Mouse (Mus musculus) bone marrow, adult 2 months (tissue): ENCODE results near the gene Diras1. TPM values are rescaled to one million over a fixed set of nuclear protein-coding genes. Genes with fewer than 3 reads are reported as not detected.

Experiments
- H3K27ac ChIP-seq: fragments of 200-500 bp; 2 replicates; pipeline ENCODE4 v1.5.1; 2012; ENCODE audit warnings: low read depth, mild to moderate bottlenecking, control low read depth, inconsistent platforms, low read length; ENCODE audit not compliant: control insufficient read depth, poor library complexity, insufficient read depth
- H3K4me1 ChIP-seq: fragments of 200-500 bp; 2 replicates; pipeline ENCODE4 v1.6.1; 2011; ENCODE audit warnings: low read length; ENCODE audit not compliant: control insufficient read depth, insufficient read depth
- H3K4me3 ChIP-seq: fragments of 200-500 bp; replicated peaks from 2 replicates; pipeline ENCODE3; 2011; ENCODE audit warnings: mild to moderate bottlenecking, low read depth, low read length, control low read depth; ENCODE audit not compliant: control insufficient read depth
- CTCF ChIP-seq: fragments of 200-500 bp; IDR thresholded peaks from 2 replicates; pipeline ENCODE4 v1.5.1; 2011; ENCODE audit warnings: low read length, control low read depth; ENCODE audit not compliant: control insufficient read depth, insufficient read depth
- POLR2A ChIP-seq: fragments of 200-500 bp; IDR thresholded peaks from 2 replicates; pipeline ENCODE4 v1.6.1; 2011; ENCODE audit warnings: low read depth, mild to moderate bottlenecking, control low read depth, low read length, borderline replicate concordance; ENCODE audit not compliant: control insufficient read depth
- WGBS: fragments of 180-500 bp; shearing (Covaris S2); methylation state at CpG from one replicate; pipeline ENCODE4 v1.1.7; 2018; 5-methylcytosine and 5-hydroxymethylcytosine counted together
- polyA plus RNA-seq: library from polyadenylated mRNA; stranded (reverse); fragments of >200 nt; gene quantifications from 2 replicates; pipeline ENCODE4 v1.2.4, GENCODE M21; 2011; ENCODE audit warnings: low replicate concordance; ENCODE audit not compliant: missing spikeins, insufficient read depth, insufficient read length

Gene Diras1
- polyA plus RNA-seq, 1 experiment: not detected

GRCm38 (mm10) chr10:81014393-81015384 lies 10.8 kb downstream of the Diras1 start, which contains the start of gene Gng7:
Gene Gng7, minus strand, starts transcription at chr10:81014945.
- peak within 1 kb of the TSS; percentile 44 for H3K4me3 ChIP-seq
- TF ChIP-seq CTCF: no peak
- no peak for TF ChIP-seq POLR2A
- no peak within 1 kb of the TSS for H3K27ac ChIP-seq
- 10% methylated on average over 31 of the region's 31 CpGs for WGBS
- H3K4me1 ChIP-seq: peaks cover 5% of the 10 kb centered on the region

GRCm38 (mm10) chr10:81010851-81011250 lies 14.6 kb downstream of the Diras1 start:
- 70% methylated on average over 6 of the region's 6 CpGs for WGBS
- H3K4me3 ChIP-seq: no peak overlapping the region
- H3K27ac ChIP-seq: no peak overlapping the region
- H3K4me1 ChIP-seq: peaks cover 5% of the 10 kb centered on the region
- TF ChIP-seq POLR2A: no peak
- no peak for TF ChIP-seq CTCF

DNA sequence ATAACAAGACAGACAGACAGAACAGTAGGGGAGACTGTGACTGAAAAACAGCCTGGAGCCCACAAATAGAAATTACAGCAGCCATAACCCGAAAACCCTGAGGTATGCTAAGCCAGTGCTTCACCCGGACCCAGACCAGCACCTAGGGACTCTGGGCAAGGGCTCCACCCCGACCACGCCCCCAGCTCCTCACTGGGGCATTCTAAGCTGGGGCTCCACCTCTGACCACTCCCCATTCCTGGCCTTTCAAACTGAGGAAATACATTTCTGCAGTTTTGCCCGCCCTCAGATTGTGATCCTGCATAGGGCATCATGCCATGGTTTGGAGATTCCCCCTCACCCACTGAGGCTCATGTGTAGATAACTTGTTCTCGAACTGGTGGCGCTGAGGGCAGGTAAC lies 18.2 kb downstream of the Diras1 start:
- peaks cover 3% of the 10 kb centered on the region for H3K4me1 ChIP-seq
- H3K4me3 ChIP-seq: no peak overlapping the region
- no peak overlapping the region for H3K27ac ChIP-seq
- TF ChIP-seq CTCF: no peak
- WGBS: 43% methylated on average over 7 of the region's 7 CpGs

GRCm38 (mm10) chr10:81006005-81006677 lies 19.3 kb downstream of the Diras1 start:
- TF ChIP-seq POLR2A (no peak), CTCF (no peak)
- Histone ChIP-seq H3K4me1 (peaks cover 3% of the 10 kb centered on the region), H3K4me3 (no peak overlapping the region), H3K27ac (no peak overlapping the region)
- 87% methylated on average over 7 of the region's 7 CpGs for WGBS

- Histone ChIP-seq H3K27ac (no peak overlapping the region), H3K4me3 (no peak overlapping the region), H3K4me1 (no peaks in the 10 kb centered on the region; the same call in 1 of the 2 replicates)
- TF ChIP-seq CTCF (no peak), POLR2A (no peak)
- WGBS: 77% methylated on average over 10 of the region's 10 CpGs
Measured at GRCm38 (mm10) chr10:81001161-81001560, 24.3 kb downstream of the Diras1 start.

- no peak overlapping the region for H3K27ac ChIP-seq
Measured at GRCm38 (mm10) chr10:81000197-81001062, 25.0 kb downstream of the Diras1 start.

GRCm38 (mm10) chr10:80999362-81000196 lies 25.9 kb downstream of the Diras1 start:
- no peak overlapping the region for H3K4me3 ChIP-seq
- TF ChIP-seq CTCF: peak; percentile 91
- TF ChIP-seq POLR2A: no peak
- no peaks in the 10 kb centered on the region; the same call in 1 of the 2 replicates for H3K4me1 ChIP-seq
- no peak overlapping the region for H3K27ac ChIP-seq
- 25% methylated on average over 37 of the region's 37 CpGs for WGBS

More at GRCm38 (mm10) chr10:81000197-81001062, 25.0 kb downstream of the Diras1 start:
- Histone ChIP-seq H3K4me1 (no peaks in the 10 kb centered on the region; the same call in 1 of the 2 replicates), H3K4me3 (no peak overlapping the region)
- TF ChIP-seq CTCF (no peak), POLR2A (no peak)
- WGBS: 31% methylated on average over 28 of the region's 28 CpGs
